Mouse (Mus musculus) midbrain, postnatal 0 days (tissue): ENCODE data around the gene Psmd9. TPM values are rescaled to one million over a fixed set of nuclear protein-coding genes. Genes with fewer than 3 reads are reported as not detected.

Experiments
- ATAC-seq: fragments of 200-750 bp; cut with Nextera tagmentation; 2 replicates; pipeline ENCODE4 v1.8.0; 2017; ENCODE audit warnings: moderate number of reproducible peaks, mild to moderate bottlenecking, moderate TSS enrichment, moderate library complexity; ENCODE audit not compliant: low FRiP score
- DNase-seq: peaks from one replicate; pipeline ENCODE4 v3.0.0-alpha.2; 2015; ENCODE audit warnings: low spot score
- H3K27ac ChIP-seq: fragments of 300-500 bp; sonication (generic); 2 replicates; pipeline ENCODE4 v1.5.1; 2014; ENCODE audit warnings: low read depth, mild to moderate bottlenecking, low read length, mixed read lengths
- H3K27me3 ChIP-seq: fragments of 300-500 bp; sonication (generic); 2 replicates; pipeline ENCODE4 v1.6.1; 2014; ENCODE audit warnings: low read length, control low read depth, mixed read lengths; ENCODE audit not compliant: insufficient read depth
- H3K36me3 ChIP-seq: fragments of 300-500 bp; sonication (generic); 2 replicates; pipeline ENCODE4 v1.6.1; 2014; ENCODE audit warnings: low read length, control low read depth, mixed read lengths; ENCODE audit not compliant: insufficient read depth
- H3K4me1 ChIP-seq: fragments of 300-500 bp; sonication (generic); 2 replicates; pipeline ENCODE4 v1.6.1; 2014; ENCODE audit warnings: mild to moderate bottlenecking, control low read depth, antibody characterized with exemption, low read length, mixed read lengths; ENCODE audit not compliant: insufficient read depth
- H3K4me2 ChIP-seq: fragments of 300-500 bp; sonication (generic); 2 replicates; pipeline ENCODE4 v1.6.1; 2014; ENCODE audit warnings: low read depth, mild to moderate bottlenecking, low read length, mixed read lengths; ENCODE audit not compliant: poor library complexity, severe bottlenecking
- H3K4me3 ChIP-seq: fragments of 300-500 bp; sonication (generic); 2 replicates; pipeline ENCODE4 v1.5.1; 2014; ENCODE audit warnings: low read depth, mild to moderate bottlenecking, low read length, moderate library complexity
- H3K9ac ChIP-seq: fragments of 300-500 bp; sonication (generic); replicated peaks from 2 replicates; pipeline ENCODE4 v1.6.1; 2014; ENCODE audit warnings: mild to moderate bottlenecking, low read length, moderate library complexity, mixed read lengths; ENCODE audit not compliant: poor library complexity, severe bottlenecking
- H3K9me3 ChIP-seq: fragments of 300-500 bp; sonication (generic); 2 replicates; pipeline ENCODE4 v1.6.1; 2016; ENCODE audit warnings: low read length, control low read depth
- CTCF ChIP-seq: IDR thresholded peaks from 2 replicates; pipeline ENCODE4 v1.5.1; 2016; ENCODE audit warnings: antibody characterized with exemption, mild to moderate bottlenecking
- WGBS: fragments of 180-500 bp; shearing (Covaris S2); extraction: QIAGEN DNeasy Blood & Tissue Kit; methylation state at CpG from one replicate; pipeline ENCODE4 v1.1.7; 2014; 5-methylcytosine and 5-hydroxymethylcytosine counted together
- polyA plus RNA-seq: library from polyadenylated mRNA; unstranded; fragments of >200 nt; fragmentation: Nextera tagmentation; extraction: Ambion mirVana; gene quantifications from 2 replicates; pipeline ENCODE4 v1.2.1, GENCODE M21; 2015
- total RNA-seq: library from RNA; depleted of rRNA; stranded (reverse); fragments of >200 nt; gene quantifications from 2 replicates; pipeline ENCODE4 v1.2.3, GENCODE M21; 2014

The Psmd9 gene
- total and polyA plus RNA-seq, 2 experiments from 2014 or later = 26.5 to 81.8 TPM

DNA sequence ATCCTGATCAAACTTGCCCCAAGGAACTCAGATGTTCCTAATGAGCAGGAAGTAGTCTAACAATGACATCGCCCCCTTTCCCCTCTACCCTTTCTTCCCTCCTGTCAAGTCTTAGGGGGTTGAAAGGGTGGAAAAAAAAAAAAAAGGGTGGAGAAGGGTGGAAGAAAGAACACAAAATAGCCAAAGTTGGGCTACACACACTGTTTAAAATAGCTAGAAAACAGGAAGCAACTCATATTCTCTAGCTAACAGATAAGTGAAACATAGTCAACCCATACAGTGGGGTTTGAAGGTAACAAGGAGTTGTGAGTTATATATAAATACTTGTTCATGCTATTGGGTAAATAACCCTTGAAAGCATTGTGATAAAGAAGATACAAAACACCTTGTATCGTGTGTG is 63.0 kb downstream of the Psmd9 start:
- peaks cover 19% of the 10 kb centered on the region; the same call in 1 of the 2 replicates for H3K36me3 ChIP-seq
- H3K9me3 ChIP-seq = no peaks in the 10 kb centered on the region
- DNase-seq = no peak
- H3K27me3 ChIP-seq = no peaks in the 10 kb centered on the region
- H3K4me3 ChIP-seq = no peak overlapping the region
- WGBS = 98% methylated on average over 2 of the region's 2 CpGs
- ATAC-seq = no peak
- no peak overlapping the region for H3K4me2 ChIP-seq
- TF ChIP-seq CTCF = no peak
- no peak overlapping the region for H3K9ac ChIP-seq
- H3K4me1 ChIP-seq = no peaks in the 10 kb centered on the region
- H3K27ac ChIP-seq = no peak overlapping the region

- H3K9ac ChIP-seq = no peak overlapping the region
- H3K4me1 ChIP-seq = no peaks in the 10 kb centered on the region
- H3K36me3 ChIP-seq = peaks cover 31% of the 10 kb centered on the region
- no peaks in the 10 kb centered on the region for H3K9me3 ChIP-seq
- no peak overlapping the region for H3K4me3 ChIP-seq
- H3K27me3 ChIP-seq = no peaks in the 10 kb centered on the region
- ATAC-seq (no peak), DNase-seq (peak; percentile 71)
- no peak overlapping the region for H3K27ac ChIP-seq
- H3K4me2 ChIP-seq = no peak overlapping the region
- 35% methylated on average over 2 of the region's 2 CpGs for WGBS
- TF ChIP-seq CTCF = peak; percentile 55
These were observed 66.5 kb downstream of the Psmd9 start for GRCm38 (mm10) chr5:123235731-123236130.

- peaks cover 32% of the 10 kb centered on the region for H3K36me3 ChIP-seq
- no peaks in the 10 kb centered on the region for H3K4me1 ChIP-seq
- no peak overlapping the region for H3K4me2 ChIP-seq
- H3K9me3 ChIP-seq = no peaks in the 10 kb centered on the region
- 90% methylated on average over 9 of the region's 9 CpGs for WGBS
- no peak overlapping the region for H3K27ac ChIP-seq
- DNase-seq (no peak), ATAC-seq (no peak)
- no peak overlapping the region for H3K9ac ChIP-seq
- no peaks in the 10 kb centered on the region for H3K27me3 ChIP-seq
- no peak for TF ChIP-seq CTCF
- no peak overlapping the region for H3K4me3 ChIP-seq
These were observed 67.2 kb downstream of the Psmd9 start for GRCm38 (mm10) chr5:123236426-123236825.

- Histone ChIP-seq H3K4me3 (no peak overlapping the region), H3K4me1 (no peaks in the 10 kb centered on the region), H3K4me2 (no peak overlapping the region), H3K27me3 (no peaks in the 10 kb centered on the region), H3K36me3 (peaks cover 52% of the 10 kb centered on the region), H3K9ac (no peak overlapping the region), H3K27ac (no peak overlapping the region), H3K9me3 (no peaks in the 10 kb centered on the region)
- DNase-seq (no peak), ATAC-seq (no peak)
- no peak for TF ChIP-seq CTCF
- WGBS = 93% methylated on average over 11 of the region's 11 CpGs
These were observed 70.3 kb downstream of the Psmd9 start for GRCm38 (mm10) chr5:123239501-123239900.

- Histone ChIP-seq H3K9me3 (no peaks in the 10 kb centered on the region), H3K4me1 (no peaks in the 10 kb centered on the region), H3K4me3 (no peak overlapping the region), H3K27me3 (no peaks in the 10 kb centered on the region), H3K36me3 (peaks cover 32% of the 10 kb centered on the region), H3K4me2 (no peak overlapping the region), H3K9ac (no peak overlapping the region), H3K27ac (no peak overlapping the region)
- 18% methylated on average over 4 of the region's 4 CpGs for WGBS
- peak; percentile 79 for TF ChIP-seq CTCF
- ATAC-seq (no peak), DNase-seq (peak; percentile 73)
These were observed 76.3 kb downstream of the Psmd9 start for GRCm38 (mm10) chr5:123245518-123245917.

DNA sequence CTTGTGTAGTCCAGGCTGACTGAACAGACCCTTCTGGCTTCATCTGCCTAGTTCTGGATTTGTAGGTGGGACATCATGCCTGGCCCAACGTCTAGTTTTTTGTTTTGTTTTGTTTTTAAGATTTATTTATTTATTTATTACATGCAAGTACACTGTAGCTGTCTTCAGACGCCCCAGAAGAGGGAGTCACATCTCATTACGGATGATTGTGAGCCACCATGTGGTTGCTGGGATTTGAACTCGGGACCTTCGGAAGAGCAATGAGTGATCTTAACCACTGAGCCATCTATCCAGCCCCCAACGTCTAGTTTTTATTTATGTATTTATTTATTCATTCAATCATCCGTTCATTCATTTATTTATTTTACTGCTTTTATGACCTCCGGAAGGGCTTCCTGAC is 82.2 kb downstream of the Psmd9 start:
- no peak for DNase-seq
- H3K27me3 ChIP-seq = no peaks in the 10 kb centered on the region
- H3K4me2 ChIP-seq = peak overlapping the region; percentile 68
- no peak overlapping the region for H3K9ac ChIP-seq
- H3K27ac ChIP-seq = no peak overlapping the region
- peaks cover 6% of the 10 kb centered on the region; the same call in 1 of the 2 replicates for H3K36me3 ChIP-seq
- 71% methylated on average over 8 of the region's 8 CpGs for WGBS
- no peaks in the 10 kb centered on the region for H3K9me3 ChIP-seq
- no peak for ATAC-seq
- H3K4me3 ChIP-seq = no peak overlapping the region
- peaks cover 3% of the 10 kb centered on the region; the same call in 1 of the 2 replicates for H3K4me1 ChIP-seq
- TF ChIP-seq CTCF = no peak
